Mouse (Mus musculus) C2C12 (cell line): ENCODE measurements around the gene Nrcam.
"Not testable (repeated sequence)": the region's sequence is repeated elsewhere in the genome, so short reads cannot be mapped to it uniquely, and the experiment has no call there.

Experiments used
- CTCF ChIP-seq: IDR thresholded peaks from one replicate; pipeline ENCODE4 v1.5.1; 2011; ENCODE audit not compliant: control insufficient read depth, insufficient read depth, insufficient read length
- MAX ChIP-seq: IDR thresholded peaks from one replicate; pipeline ENCODE4 v1.6.1; 2011; ENCODE audit warnings: mild to moderate bottlenecking, control low read depth
- MYOG ChIP-seq: IDR thresholded peaks from one replicate; pipeline ENCODE4 v1.6.1; 2011; ENCODE audit not compliant: control insufficient read depth, insufficient read length; ENCODE audit errors: extremely low read depth

DNA sequence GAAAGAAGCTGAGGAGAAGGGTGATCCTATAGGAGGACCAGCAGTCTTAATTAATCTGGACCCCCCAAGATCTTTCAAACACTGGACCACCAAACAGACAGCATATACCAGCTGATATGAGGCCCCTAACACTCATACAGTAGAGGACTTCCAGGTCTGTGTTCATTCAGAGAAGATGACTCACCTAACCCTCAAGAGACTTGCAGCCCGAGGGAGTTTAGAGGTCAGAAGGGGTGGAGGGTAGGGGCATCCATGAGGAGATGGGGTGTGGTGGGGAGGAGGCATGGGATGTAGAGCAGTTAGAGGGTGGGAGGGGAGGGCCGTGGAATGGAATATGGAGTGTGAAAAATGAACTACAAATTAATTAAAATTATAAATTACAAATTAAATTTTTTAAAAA, 48.5 kb upstream of the Nrcam start:
- TF ChIP-seq MAX, CTCF, MYOG: not testable (repeated sequence)
